Mouse (Mus musculus) liver, adult 2 months (tissue): Measurements from ENCODE around the gene Xpo1. TPM values are rescaled to one million over a fixed set of nuclear protein-coding genes. Genes with fewer than 3 reads are reported as not detected.
A peak's percentile ranks its signal among the peaks of the same experiment; 100 is the strongest.

Experiments
- DNase-seq: peaks from one replicate; pipeline ENCODE4 v3.0.0-alpha.2; 2011; ENCODE audit warnings: low read depth, low spot score; ENCODE audit errors: extremely low read depth
- H3K27ac ChIP-seq: fragments of 200-500 bp; replicated peaks from 2 replicates; pipeline ENCODE4 v1.5.1; 2012; ENCODE audit warnings: low read depth, mild to moderate bottlenecking, control low read depth, inconsistent platforms, low read length; ENCODE audit not compliant: insufficient read depth
- H3K27me3 ChIP-seq: fragments of 200-500 bp; 2 replicates; pipeline ENCODE4 v1.6.1; 2012; ENCODE audit warnings: mild to moderate bottlenecking, moderate library complexity, low read length, inconsistent platforms; ENCODE audit not compliant: control insufficient read depth, insufficient read depth
- H3K36me3 ChIP-seq: fragments of 200-500 bp; 2 replicates; pipeline ENCODE4 v1.6.1; 2012; ENCODE audit warnings: low read length, inconsistent platforms; ENCODE audit not compliant: control insufficient read depth, insufficient read depth
- H3K4me1 ChIP-seq: fragments of 200-500 bp; 2 replicates; pipeline ENCODE4 v1.6.1; 2011; ENCODE audit warnings: low read length; ENCODE audit not compliant: control insufficient read depth, insufficient read depth
- H3K4me3 ChIP-seq: fragments of 200-500 bp; 2 replicates; pipeline ENCODE4 v1.5.1; 2011; ENCODE audit warnings: low read depth, mild to moderate bottlenecking, control low read depth, low read length, moderate library complexity; ENCODE audit not compliant: insufficient read depth
- H3K79me2 ChIP-seq: fragments of 200-500 bp; 2 replicates; pipeline ENCODE4 v1.6.1; 2012; ENCODE audit warnings: inconsistent platforms, mild to moderate bottlenecking, low read length, moderate library complexity; ENCODE audit not compliant: control insufficient read depth, insufficient read depth
- H3K9ac ChIP-seq: fragments of 200-500 bp; 2 replicates; pipeline ENCODE4 v1.6.1; 2012; ENCODE audit warnings: low read depth, mild to moderate bottlenecking, control low read depth, inconsistent platforms, low read length
- CTCF ChIP-seq: fragments of 200-500 bp; IDR thresholded peaks from 2 replicates; pipeline ENCODE4 v1.5.1; 2011; ENCODE audit warnings: low read depth, low read length, control low read depth
- POLR2A ChIP-seq: fragments of 200-500 bp; IDR thresholded peaks from 2 replicates; pipeline ENCODE4 v1.6.1; 2011; ENCODE audit warnings: low read length, control low read depth; ENCODE audit not compliant: insufficient read depth; ENCODE audit errors: extremely low read depth
- WGBS: fragments of 180-500 bp; shearing (Covaris S2); methylation state at CpG from one replicate; pipeline ENCODE4 v1.1.7; 2018; 5-methylcytosine and 5-hydroxymethylcytosine counted together
- polyA plus RNA-seq: library from polyadenylated mRNA; depleted of rRNA; stranded (reverse); fragments of >200 nt; gene quantifications from 2 replicates; pipeline ENCODE4 v1.2.3, GENCODE M21; 2012
- total RNA-seq: library from RNA; depleted of rRNA; stranded (reverse); fragments of >200 nt; gene quantifications from 2 replicates; pipeline ENCODE4 v1.2.3, GENCODE M21; 2014

Gene Xpo1
- total and polyA plus RNA-seq, 2 experiments, result 1.6 to 31.0 TPM

- Histone ChIP-seq H3K79me2 (peaks cover 29% of the 10 kb centered on the region; the same call in 1 of the 2 replicates), H3K4me3 (no peak overlapping the region), H3K4me1 (peaks cover 9% of the 10 kb centered on the region), H3K36me3 (peaks cover 10% of the 10 kb centered on the region), H3K9ac (no peak overlapping the region), H3K27ac (no peak overlapping the region), H3K27me3 (no peaks in the 10 kb centered on the region)
- TF ChIP-seq CTCF (no peak), POLR2A (no peak)
- WGBS, result 96% methylated on average over 4 of the region's 4 CpGs
- no peak for DNase-seq
These were observed 3.2 kb downstream of the Xpo1 start for GRCm38 (mm10) chr11:23259073-23259472.

- TF ChIP-seq CTCF, result no peak
- TF ChIP-seq POLR2A, result no peak
- 86% methylated on average over 1 of the region's 1 CpGs for WGBS
These were observed 3.6 kb downstream of the Xpo1 start for GRCm38 (mm10) chr11:23259481-23259880.

GRCm38 (mm10) chr11:23260186-23260585 is 4.3 kb downstream of the Xpo1 start:
- H3K36me3 ChIP-seq, result peaks cover 10% of the 10 kb centered on the region
- peaks cover 29% of the 10 kb centered on the region; the same call in 1 of the 2 replicates for H3K79me2 ChIP-seq
- no peak for DNase-seq

More at GRCm38 (mm10) chr11:23259481-23259880, 3.6 kb downstream of the Xpo1 start:
- Histone ChIP-seq H3K36me3 (peaks cover 10% of the 10 kb centered on the region), H3K4me3 (no peak overlapping the region), H3K27ac (no peak overlapping the region), H3K9ac (no peak overlapping the region), H3K27me3 (no peaks in the 10 kb centered on the region), H3K79me2 (peaks cover 29% of the 10 kb centered on the region; the same call in 1 of the 2 replicates), H3K4me1 (peaks cover 9% of the 10 kb centered on the region)
- no peak for DNase-seq

DNA sequence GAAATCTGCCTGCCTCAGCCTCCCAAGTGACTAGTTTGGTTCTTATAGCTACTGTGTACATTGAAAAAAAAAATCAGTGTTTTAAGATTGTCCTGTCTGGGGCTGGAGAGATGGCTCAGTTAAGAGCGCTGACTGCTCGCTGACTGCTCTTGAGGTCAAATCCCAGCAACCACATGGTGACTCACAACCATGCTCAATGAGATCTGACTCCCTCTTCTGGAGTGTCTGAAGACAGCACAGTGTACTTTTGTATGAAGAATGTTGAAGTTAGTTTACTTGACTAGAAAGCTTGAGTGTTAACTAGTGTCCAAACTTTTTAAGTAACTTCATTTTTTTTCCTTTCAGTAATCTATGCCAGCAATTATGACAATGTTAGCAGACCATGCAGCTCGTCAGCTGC is 5.6 kb downstream of the Xpo1 start:
- H3K4me3 ChIP-seq, result no peak overlapping the region
- peak; percentile 39 for DNase-seq
- H3K36me3 ChIP-seq, result peaks cover 10% of the 10 kb centered on the region
- peaks cover 24% of the 10 kb centered on the region; the same call in 1 of the 2 replicates for H3K79me2 ChIP-seq
- no peaks in the 10 kb centered on the region for H3K27me3 ChIP-seq
- TF ChIP-seq POLR2A (no peak), CTCF (peak; percentile 23; the same call in 1 of the 2 replicates)
- WGBS, result 65% methylated on average over 3 of the region's 3 CpGs
- no peak overlapping the region for H3K27ac ChIP-seq
- H3K9ac ChIP-seq, result no peak overlapping the region
- peaks cover 9% of the 10 kb centered on the region for H3K4me1 ChIP-seq

More at GRCm38 (mm10) chr11:23260186-23260585, 4.3 kb downstream of the Xpo1 start:
- TF ChIP-seq POLR2A (no peak), CTCF (no peak)
- H3K27me3 ChIP-seq, result no peaks in the 10 kb centered on the region
- no peak overlapping the region for H3K9ac ChIP-seq
- H3K4me1 ChIP-seq, result peaks cover 9% of the 10 kb centered on the region
- WGBS, result 18% methylated on average over 1 of the region's 1 CpGs
- H3K27ac ChIP-seq, result 0 out of 2 replicates have a peak overlapping the region, but pooled peaks have one; percentile 19
- H3K4me3 ChIP-seq, result no peak overlapping the region

DNA sequence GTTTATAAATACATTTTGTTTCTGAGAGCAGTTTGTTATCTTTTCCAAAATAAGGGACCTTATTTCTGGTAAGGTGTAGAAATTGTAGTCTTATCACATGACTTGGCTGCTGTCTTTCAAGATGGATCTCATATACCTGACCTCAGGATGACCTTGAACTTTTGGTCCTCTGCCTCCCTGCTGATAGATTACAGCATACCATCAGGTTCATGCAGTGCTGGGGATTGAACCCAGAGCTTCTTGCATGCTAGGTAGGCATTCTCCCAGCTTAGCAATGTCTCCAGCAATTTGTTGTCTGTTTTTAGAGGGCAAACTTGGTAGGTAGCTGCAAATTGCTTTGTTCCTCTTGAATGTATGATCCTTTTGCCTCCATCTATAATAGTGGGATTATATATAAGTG is 9.1 kb downstream of the Xpo1 start:
- no peak overlapping the region for H3K4me3 ChIP-seq
- H3K27ac ChIP-seq, result no peak overlapping the region
- H3K36me3 ChIP-seq, result peaks cover 14% of the 10 kb centered on the region
- H3K27me3 ChIP-seq, result no peaks in the 10 kb centered on the region
- H3K79me2 ChIP-seq, result peaks cover 14% of the 10 kb centered on the region; the same call in 1 of the 2 replicates
- H3K9ac ChIP-seq, result no peak overlapping the region
- peaks cover 4% of the 10 kb centered on the region; the same call in 1 of the 2 replicates for H3K4me1 ChIP-seq
- no peak for TF ChIP-seq CTCF
- TF ChIP-seq POLR2A, result no peak
- no peak for DNase-seq
